Mouse (Mus musculus): Measurements from ENCODE around the gene Scn5a. TPM values are rescaled to one million over a fixed set of nuclear protein-coding genes. Genes with fewer than 3 reads are reported as not detected.

The Scn5a gene
- not detected for polyA plus RNA-seq (2014; fragmentation: Illumina TruSeq; extraction: RNeasy Lipid Tissue Mini Kit (QIAGEN cat#74804); ENCODE audit: low read depth, low replicate concordance)

GRCm38 (mm10) chr9:119578636-119579438 lies at the start of gene Scn5a:
Scn5a (minus strand) TSS chr9:119579016.

GRCm38 (mm10) chr9:119444738-119445429 lies 133.9 kb downstream of the Scn5a start, which contains the start of gene Exog:
Exog (plus strand) TSS chr9:119444943.

Other genes with a start within 250 kb of the Scn5a start
- 3.5 TPM for gene Acaa1a, start 239.3 kb downstream of the Scn5a start, polyA plus RNA-seq (2014; fragmentation: Illumina TruSeq; extraction: RNeasy Lipid Tissue Mini Kit (QIAGEN cat#74804); ENCODE audit: low read depth, low replicate concordance)
- 8.6 TPM for gene Myd88, start 237.6 kb downstream of the Scn5a start, polyA plus RNA-seq (2014; fragmentation: Illumina TruSeq; extraction: RNeasy Lipid Tissue Mini Kit (QIAGEN cat#74804); ENCODE audit: low read depth, low replicate concordance)
- 0.87 TPM for gene Xylb, start 221.6 kb downstream of the Scn5a start, polyA plus RNA-seq (2014; fragmentation: Illumina TruSeq; extraction: RNeasy Lipid Tissue Mini Kit (QIAGEN cat#74804); ENCODE audit: low read depth, low replicate concordance)
- not detected for gene Slc22a14, start 213.5 kb downstream of the Scn5a start, polyA plus RNA-seq (2014; fragmentation: Illumina TruSeq; extraction: RNeasy Lipid Tissue Mini Kit (QIAGEN cat#74804); ENCODE audit: low read depth, low replicate concordance)
- gene Acvr2b, start 176.9 kb downstream of the Scn5a start, polyA plus RNA-seq (2014; fragmentation: Illumina TruSeq; extraction: RNeasy Lipid Tissue Mini Kit (QIAGEN cat#74804); ENCODE audit: low read depth, low replicate concordance), result 0.82 TPM
- gene Exog, start 134.1 kb downstream of the Scn5a start, polyA plus RNA-seq (2014; fragmentation: Illumina TruSeq; extraction: RNeasy Lipid Tissue Mini Kit (QIAGEN cat#74804); ENCODE audit: low read depth, low replicate concordance), result 2.2 TPM
- gene Scn10a, start 140.3 kb upstream of the Scn5a start, polyA plus RNA-seq (2014; fragmentation: Illumina TruSeq; extraction: RNeasy Lipid Tissue Mini Kit (QIAGEN cat#74804); ENCODE audit: low read depth, low replicate concordance), result not detected
- not detected for gene Scn11a, start 246.4 kb upstream of the Scn5a start, polyA plus RNA-seq (2014; fragmentation: Illumina TruSeq; extraction: RNeasy Lipid Tissue Mini Kit (QIAGEN cat#74804); ENCODE audit: low read depth, low replicate concordance)